Mouse (Mus musculus) lung, embryonic 15.5 days (tissue): ENCODE measurements at regions not wholly inside any gene's neighbourhood (a gene's known extent, or its start where the extent isn't known, plus 50 kb on each side); places are given as distances from the start of the nearest gene placed in this dataset.

ENCODE experiments used
- ATAC-seq: fragments of 200-750 bp; cut with Nextera tagmentation; 2 replicates; pipeline ENCODE4 v1.8.0; 2017; ENCODE audit warnings: moderate number of reproducible peaks, borderline replicate concordance; ENCODE audit not compliant: low FRiP score, low TSS enrichment; ENCODE audit errors: extremely low read depth
- H3K27ac ChIP-seq: fragments of 300-500 bp; sonication (generic); 2 replicates; pipeline ENCODE4 v1.5.1; 2015; ENCODE audit warnings: moderate library complexity, mild to moderate bottlenecking, inconsistent platforms
- H3K27me3 ChIP-seq: fragments of 300-500 bp; sonication (generic); 2 replicates; pipeline ENCODE4 v1.6.1; 2015; ENCODE audit warnings: inconsistent platforms
- H3K36me3 ChIP-seq: fragments of 300-500 bp; sonication (generic); 2 replicates; pipeline ENCODE4 v1.6.1; 2015; ENCODE audit warnings: inconsistent platforms
- H3K4me1 ChIP-seq: fragments of 300-500 bp; sonication (generic); 2 replicates; pipeline ENCODE4 v1.6.1; 2015; ENCODE audit warnings: inconsistent platforms
- H3K4me2 ChIP-seq: fragments of 300-500 bp; sonication (generic); 2 replicates; pipeline ENCODE4 v1.6.1; 2015; ENCODE audit warnings: inconsistent platforms, mild to moderate bottlenecking, moderate library complexity
- H3K4me3 ChIP-seq: fragments of 300-500 bp; sonication (generic); 2 replicates; pipeline ENCODE4 v1.5.1; 2015; ENCODE audit warnings: mild to moderate bottlenecking, inconsistent platforms
- H3K9ac ChIP-seq: fragments of 300-500 bp; sonication (generic); 2 replicates; pipeline ENCODE4 v1.6.1; 2015; ENCODE audit warnings: inconsistent platforms
- H3K9me3 ChIP-seq: fragments of 300-500 bp; sonication (generic); 2 replicates; pipeline ENCODE4 v1.6.1; 2016; ENCODE audit warnings: inconsistent platforms
- WGBS: fragments of 180-500 bp; shearing (Covaris S2); methylation state at CpG from one replicate; pipeline ENCODE4 v1.1.7; 2015; 5-methylcytosine and 5-hydroxymethylcytosine counted together

DNA sequence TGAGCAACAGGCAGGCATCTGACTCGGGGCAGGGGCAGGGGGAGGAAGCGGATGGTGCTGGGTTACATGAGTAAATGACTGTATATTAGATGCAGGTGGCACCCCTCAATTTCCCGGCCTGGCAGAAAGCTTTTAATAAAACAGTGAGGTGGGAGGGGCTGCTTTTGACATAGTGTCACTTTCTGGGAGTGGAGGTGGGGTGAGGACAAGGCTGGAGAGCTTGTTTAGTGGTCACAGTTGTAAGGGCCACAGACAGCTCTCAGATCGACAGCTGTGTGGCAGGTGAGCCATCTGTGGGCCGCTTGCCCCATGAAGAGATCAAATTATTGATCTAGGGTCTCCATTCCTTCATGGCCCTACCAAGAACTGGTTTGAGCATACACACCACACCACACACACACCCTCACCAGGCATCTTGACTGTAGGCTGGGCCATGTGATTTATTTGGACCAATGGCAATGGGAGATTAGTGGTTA, 431.9 kb downstream of the Ccdc171 start:
- H3K9ac ChIP-seq: no peak overlapping the region
- H3K36me3 ChIP-seq: no peaks in the 10 kb centered on the region
- H3K9me3 ChIP-seq: no peaks in the 10 kb centered on the region
- H3K27ac ChIP-seq: no peak overlapping the region
- WGBS: 57% methylated on average over 5 of the region's 5 CpGs
- H3K4me2 ChIP-seq: no peak overlapping the region
- no peak overlapping the region for H3K4me3 ChIP-seq
- H3K27me3 ChIP-seq: no peaks in the 10 kb centered on the region
- H3K4me1 ChIP-seq: no peaks in the 10 kb centered on the region
- no peak for ATAC-seq

DNA sequence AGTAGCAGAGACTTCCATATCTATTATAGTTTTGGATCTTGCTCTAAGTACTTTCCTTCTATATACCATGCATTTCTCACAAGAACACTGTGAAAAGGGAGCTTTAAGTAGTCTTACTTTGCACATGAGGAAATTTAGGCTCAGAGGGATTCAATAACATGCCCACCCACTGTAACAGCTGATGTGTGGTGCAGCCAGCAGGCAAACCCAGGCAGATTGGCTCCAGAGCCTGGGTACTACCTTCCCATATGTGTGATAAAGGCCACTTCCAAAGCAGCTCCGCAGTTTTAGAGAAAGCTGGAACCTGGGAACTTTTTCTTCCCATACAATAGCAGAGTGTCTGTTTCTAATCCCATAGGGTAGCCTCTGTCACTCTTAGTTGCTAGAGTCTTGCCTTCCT, 441.6 kb downstream of the Ccdc171 start:
- H3K9me3 ChIP-seq: no peaks in the 10 kb centered on the region
- H3K4me3 ChIP-seq: no peak overlapping the region
- 97% methylated on average over 1 of the region's 1 CpGs for WGBS
- H3K27me3 ChIP-seq: no peaks in the 10 kb centered on the region
- H3K4me1 ChIP-seq: no peaks in the 10 kb centered on the region
- no peak for ATAC-seq
- no peak overlapping the region for H3K9ac ChIP-seq
- H3K36me3 ChIP-seq: no peaks in the 10 kb centered on the region
- no peak overlapping the region for H3K4me2 ChIP-seq
- H3K27ac ChIP-seq: no peak overlapping the region

DNA sequence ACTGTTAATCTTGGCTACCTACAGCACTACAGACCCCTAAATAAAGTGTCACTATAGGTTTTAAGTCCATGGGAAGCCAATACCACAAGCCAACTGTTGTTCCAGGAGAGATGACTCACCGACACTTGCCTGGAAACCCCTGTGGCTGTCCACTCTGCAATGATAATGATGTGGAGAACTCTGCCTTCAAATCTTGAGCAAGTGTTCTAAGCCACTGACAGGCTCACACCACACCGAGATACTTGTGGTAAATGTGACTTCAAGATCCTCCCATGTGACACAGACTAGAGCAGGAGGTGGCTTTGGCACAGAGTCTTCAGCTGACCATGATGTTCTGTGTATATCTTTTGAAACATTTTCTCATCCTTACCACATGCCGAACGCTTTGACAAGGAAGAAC, 447.8 kb downstream of the Ccdc171 start:
- Histone ChIP-seq H3K27ac (no peak overlapping the region), H3K4me1 (peaks cover 21% of the 10 kb centered on the region), H3K4me2 (no peak overlapping the region), H3K27me3 (no peaks in the 10 kb centered on the region), H3K36me3 (no peaks in the 10 kb centered on the region), H3K9ac (no peak overlapping the region), H3K4me3 (no peak overlapping the region), H3K9me3 (no peaks in the 10 kb centered on the region)
- WGBS: 72% methylated on average over 4 of the region's 4 CpGs
- ATAC-seq: no peak

DNA sequence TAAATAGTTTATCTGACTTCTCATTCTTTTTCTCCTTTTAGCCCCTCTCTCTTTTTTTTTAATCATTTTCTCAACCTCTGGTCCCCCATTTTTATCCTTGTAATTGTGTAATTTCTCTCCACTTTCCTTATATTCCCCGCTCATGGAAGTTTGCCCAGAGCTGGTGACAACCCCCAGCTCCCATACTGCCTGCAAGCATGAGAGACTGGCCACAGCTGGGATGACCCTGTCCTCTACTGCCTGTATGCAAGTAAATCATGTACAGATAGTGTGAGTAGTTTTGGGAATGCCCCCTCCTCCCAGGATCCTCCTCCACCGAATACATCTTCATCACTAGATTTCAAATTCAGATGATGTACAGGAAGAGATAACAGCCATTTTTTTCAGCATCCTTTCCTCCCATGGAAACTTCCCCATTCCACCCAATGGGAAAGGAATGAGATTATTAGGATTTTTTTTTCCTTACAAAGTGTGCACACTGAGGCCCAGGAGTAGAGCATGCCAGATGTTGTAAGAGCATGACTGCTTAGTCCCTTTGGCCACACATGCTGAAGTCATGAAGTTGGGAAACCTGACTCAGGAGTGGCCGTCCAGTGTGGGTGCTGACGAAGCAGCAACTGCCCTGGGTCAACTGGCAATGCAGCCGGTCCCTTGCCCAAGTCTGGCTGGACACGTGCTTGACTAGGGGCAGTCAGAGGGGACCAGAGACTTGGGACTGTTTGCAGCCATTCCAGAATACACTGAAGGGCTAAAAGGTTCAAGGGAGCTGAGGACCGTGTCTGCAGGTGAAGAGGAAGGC, 449.1 kb downstream of the Ccdc171 start:
- no peak overlapping the region for H3K27ac ChIP-seq
- H3K4me2 ChIP-seq: no peak overlapping the region
- WGBS: 39% methylated on average over 7 of the region's 7 CpGs
- H3K4me3 ChIP-seq: no peak overlapping the region
- no peaks in the 10 kb centered on the region for H3K9me3 ChIP-seq
- H3K4me1 ChIP-seq: peaks cover 21% of the 10 kb centered on the region
- no peaks in the 10 kb centered on the region for H3K27me3 ChIP-seq
- peak; percentile 64; the same call in 1 of the 2 replicates for ATAC-seq
- no peaks in the 10 kb centered on the region for H3K36me3 ChIP-seq
- H3K9ac ChIP-seq: no peak overlapping the region

DNA sequence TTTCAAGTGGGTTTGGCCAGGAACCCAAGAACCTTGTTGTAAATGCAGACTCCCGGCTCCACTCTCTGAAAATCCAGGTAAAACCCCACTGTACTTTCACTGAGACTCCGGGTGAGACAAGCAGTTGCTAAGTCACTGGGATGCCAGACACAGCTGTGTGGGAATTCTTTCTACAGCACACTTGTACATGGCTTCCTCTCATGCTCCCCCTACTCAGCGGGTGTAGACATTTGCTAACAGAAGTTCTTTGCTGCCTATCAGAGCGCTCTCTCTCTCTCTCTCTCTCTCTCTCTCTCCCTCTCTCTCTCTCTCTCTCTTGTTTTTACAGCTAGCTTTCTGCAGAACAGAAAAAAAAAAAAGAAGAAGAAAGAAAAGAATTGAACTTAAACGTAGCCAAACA, 450.2 kb downstream of the Ccdc171 start:
- 46% methylated on average over 5 of the region's 5 CpGs for WGBS
- ATAC-seq: no peak
- Histone ChIP-seq H3K27me3 (no peaks in the 10 kb centered on the region), H3K9ac (no peak overlapping the region), H3K4me1 (peaks cover 21% of the 10 kb centered on the region), H3K4me2 (no peak overlapping the region), H3K4me3 (no peak overlapping the region), H3K27ac (peak overlapping the region; percentile 47), H3K36me3 (no peaks in the 10 kb centered on the region), H3K9me3 (no peaks in the 10 kb centered on the region)

DNA sequence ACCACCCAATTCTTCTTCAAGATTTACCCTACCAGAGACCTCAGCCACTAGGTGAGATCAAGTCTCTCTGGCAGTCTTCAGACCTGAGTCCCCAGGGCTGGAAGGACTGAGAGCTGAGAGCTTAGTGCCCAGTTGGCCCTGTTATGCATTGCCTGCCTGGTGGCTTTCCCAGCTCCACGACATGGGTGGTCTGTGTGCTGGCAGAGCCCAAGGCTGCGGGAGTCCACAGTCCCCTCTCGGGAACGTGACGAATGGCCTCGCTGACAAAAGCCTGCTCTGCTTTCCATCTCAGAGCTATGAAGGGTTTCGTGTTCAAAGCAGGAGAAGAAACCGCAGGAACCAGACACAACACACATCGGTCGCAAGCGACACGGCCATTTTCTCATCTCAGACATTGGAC, 450.7 kb downstream of the Ccdc171 start:
- H3K4me2 ChIP-seq: no peak overlapping the region
- H3K4me1 ChIP-seq: peaks cover 21% of the 10 kb centered on the region
- H3K27me3 ChIP-seq: no peaks in the 10 kb centered on the region
- 34% methylated on average over 12 of the region's 12 CpGs for WGBS
- H3K27ac ChIP-seq: peak overlapping the region; percentile 41
- H3K4me3 ChIP-seq: no peak overlapping the region
- peak; percentile 75; the same call in 1 of the 2 replicates for ATAC-seq
- no peak overlapping the region for H3K9ac ChIP-seq
- H3K36me3 ChIP-seq: no peaks in the 10 kb centered on the region
- H3K9me3 ChIP-seq: no peaks in the 10 kb centered on the region

DNA sequence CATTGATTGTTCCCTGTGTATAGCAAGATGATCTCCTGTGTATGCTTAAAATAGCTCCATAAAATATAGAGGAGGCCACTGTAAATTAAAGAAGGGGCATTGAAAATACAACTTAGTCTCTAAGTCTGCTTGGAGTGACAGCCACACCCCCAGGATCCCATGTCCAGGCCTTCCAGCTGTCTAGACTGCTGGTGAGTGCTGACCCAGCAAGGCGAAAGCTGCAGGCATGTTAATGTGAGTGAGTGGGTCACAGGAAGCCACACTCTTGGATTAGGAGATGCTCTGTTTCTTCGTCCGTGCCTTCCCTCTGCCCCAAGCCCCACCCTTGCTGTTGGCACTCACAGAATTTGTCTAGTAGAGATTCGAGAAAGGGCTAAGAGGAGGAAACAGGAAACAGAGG, 453.7 kb downstream of the Ccdc171 start:
- 44% methylated on average over 4 of the region's 4 CpGs for WGBS
- H3K27me3 ChIP-seq: no peaks in the 10 kb centered on the region
- no peak overlapping the region for H3K9ac ChIP-seq
- H3K36me3 ChIP-seq: no peaks in the 10 kb centered on the region
- no peak overlapping the region for H3K4me3 ChIP-seq
- H3K27ac ChIP-seq: no peak overlapping the region
- H3K9me3 ChIP-seq: no peaks in the 10 kb centered on the region
- H3K4me2 ChIP-seq: no peak overlapping the region
- H3K4me1 ChIP-seq: peaks cover 22% of the 10 kb centered on the region
- ATAC-seq: no peak

DNA sequence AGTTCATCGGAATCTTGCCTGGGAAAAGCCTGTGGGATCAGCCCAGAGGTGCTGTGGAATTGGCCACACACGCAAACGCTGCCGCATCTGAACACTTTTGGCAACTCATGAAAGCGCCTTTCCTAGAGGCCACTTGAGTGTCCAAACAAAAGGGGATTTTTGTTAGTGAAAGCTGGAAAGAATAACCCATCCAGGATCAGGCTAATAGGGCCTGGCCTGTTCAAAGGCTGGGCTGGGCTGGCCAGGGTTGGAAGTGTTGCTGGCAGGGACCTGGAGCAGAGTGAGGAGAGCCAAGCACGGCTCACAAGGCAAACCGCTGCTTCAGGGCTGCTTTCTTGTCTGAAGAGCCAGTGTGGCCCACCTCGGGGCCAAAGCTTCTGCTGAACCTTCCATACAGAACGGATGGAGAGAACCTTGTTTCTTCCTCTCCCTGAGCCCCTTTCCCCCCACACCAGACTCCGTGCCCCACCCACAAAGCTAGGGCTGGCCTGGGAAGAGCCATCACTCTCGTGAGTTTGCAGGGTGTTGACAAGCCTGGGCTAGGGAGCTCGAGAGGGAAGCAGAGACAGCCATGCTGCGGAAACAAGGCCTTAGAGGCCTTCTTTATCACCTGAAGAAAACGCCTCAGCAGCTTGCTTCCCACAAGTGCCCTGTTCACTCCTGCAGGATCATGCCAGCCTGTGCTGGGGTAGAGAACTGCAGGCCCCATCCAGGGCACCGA, 459.5 kb downstream of the Ccdc171 start:
- Histone ChIP-seq H3K4me2 (no peak overlapping the region), H3K27ac (peak overlapping the region; percentile 51), H3K4me1 (peaks cover 20% of the 10 kb centered on the region), H3K27me3 (no peaks in the 10 kb centered on the region), H3K9ac (no peak overlapping the region), H3K9me3 (no peaks in the 10 kb centered on the region), H3K36me3 (no peaks in the 10 kb centered on the region), H3K4me3 (no peak overlapping the region)
- peak; percentile 80; the same call in 1 of the 2 replicates for ATAC-seq
- 58% methylated on average over 15 of the region's 15 CpGs for WGBS

DNA sequence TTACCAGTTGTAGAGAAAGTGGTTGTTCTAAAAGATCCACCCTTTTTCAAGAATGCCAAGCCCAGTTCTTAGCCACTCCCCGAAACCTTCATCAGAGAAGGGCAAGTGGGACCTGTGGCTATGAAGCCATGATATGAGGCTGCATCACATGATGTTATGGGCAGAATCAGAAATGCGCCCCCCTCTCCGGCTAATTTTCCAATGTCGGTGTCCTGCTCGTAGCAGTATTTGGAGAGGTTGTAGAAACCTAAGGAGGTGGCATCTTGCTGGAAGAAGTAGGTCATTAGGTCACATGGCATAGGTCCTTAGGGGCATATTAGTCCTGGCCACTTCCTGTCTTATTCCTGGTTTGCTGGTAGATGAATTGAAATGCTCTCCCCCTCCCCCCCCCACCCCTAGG, 460.1 kb downstream of the Ccdc171 start:
- no peaks in the 10 kb centered on the region for H3K36me3 ChIP-seq
- H3K4me1 ChIP-seq: peaks cover 26% of the 10 kb centered on the region
- no peak overlapping the region for H3K9ac ChIP-seq
- WGBS: 95% methylated on average over 5 of the region's 5 CpGs
- H3K4me2 ChIP-seq: no peak overlapping the region
- H3K4me3 ChIP-seq: no peak overlapping the region
- H3K27me3 ChIP-seq: no peaks in the 10 kb centered on the region
- peak overlapping the region; percentile 51 for H3K27ac ChIP-seq
- no peaks in the 10 kb centered on the region for H3K9me3 ChIP-seq
- ATAC-seq: no peak

DNA sequence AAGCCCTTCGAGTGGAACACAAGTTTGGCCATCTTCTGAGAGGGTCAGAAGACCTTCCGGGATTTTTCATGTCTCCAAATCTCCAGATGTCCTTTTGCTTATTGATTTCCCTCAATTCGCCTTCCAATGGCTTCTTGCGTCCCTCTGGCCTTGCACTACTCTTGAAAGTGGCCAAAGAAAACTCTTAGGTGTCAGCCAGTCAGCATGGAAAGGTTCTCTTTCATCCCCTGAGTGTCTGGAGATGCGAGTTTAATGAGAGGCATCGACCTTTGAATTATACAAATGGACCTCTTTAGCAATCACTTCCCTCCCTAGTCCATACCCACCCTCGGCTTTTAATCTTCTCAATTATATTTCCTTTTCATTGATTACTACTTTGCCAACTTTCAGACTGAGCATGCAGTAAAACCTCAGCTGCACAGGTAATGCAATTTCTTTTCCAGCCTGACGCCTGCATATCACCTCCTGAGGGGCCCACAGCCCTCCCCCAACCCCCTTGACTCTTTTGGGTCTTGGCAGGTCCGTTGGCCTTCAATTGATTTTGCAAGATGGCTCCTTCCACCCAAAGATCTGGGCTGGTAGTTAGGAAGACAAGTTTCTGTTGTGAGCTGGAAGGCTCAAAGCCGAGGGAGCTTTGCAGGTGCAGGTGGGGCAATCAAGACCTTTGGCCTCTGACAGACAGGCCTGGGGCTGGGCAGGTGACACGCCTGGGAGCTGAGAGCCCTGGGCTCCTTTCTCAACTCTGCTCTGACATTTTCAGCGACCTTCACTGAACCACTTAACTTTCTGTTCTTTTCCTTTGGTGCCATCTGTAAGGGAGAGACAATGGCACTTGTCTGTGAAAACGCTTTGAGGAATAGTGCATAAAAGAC, 461.8 kb downstream of the Ccdc171 start:
- Histone ChIP-seq H3K9ac (no peak overlapping the region), H3K9me3 (no peaks in the 10 kb centered on the region), H3K4me3 (no peak overlapping the region), H3K4me1 (peaks cover 32% of the 10 kb centered on the region), H3K27ac (no peak overlapping the region), H3K36me3 (no peaks in the 10 kb centered on the region), H3K27me3 (no peaks in the 10 kb centered on the region), H3K4me2 (no peak overlapping the region)
- WGBS: 75% methylated on average over 13 of the region's 13 CpGs
- no peak for ATAC-seq

DNA sequence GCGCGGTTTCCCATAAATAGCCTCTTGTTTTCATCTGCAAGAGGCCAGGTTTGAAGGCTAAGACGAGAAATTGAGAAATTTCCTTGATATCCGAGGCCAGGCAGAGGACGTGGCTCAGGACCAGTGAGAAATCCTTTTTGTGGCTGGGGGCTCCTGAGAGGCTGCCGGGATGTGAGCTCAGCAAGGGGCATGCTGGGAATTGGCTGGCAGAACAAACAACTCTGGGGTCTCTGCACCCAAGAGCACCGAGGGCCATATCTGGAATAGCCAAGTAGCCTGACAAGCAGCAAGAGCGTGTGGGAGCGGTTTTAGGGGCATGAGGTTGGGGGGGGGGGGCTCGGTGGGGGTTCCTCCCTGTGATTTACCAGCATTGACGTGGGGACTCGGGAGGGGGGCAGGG, 462.5 kb downstream of the Ccdc171 start:
- ATAC-seq: no peak
- 0 out of 2 replicates have a peak overlapping the region, but pooled peaks have one; percentile 50 for H3K27ac ChIP-seq

More for the DNA sequence above, 462.5 kb downstream of the Ccdc171 start:
- no peak overlapping the region for H3K4me2 ChIP-seq
- H3K4me3 ChIP-seq: no peak overlapping the region
- no peaks in the 10 kb centered on the region for H3K36me3 ChIP-seq
- peaks cover 32% of the 10 kb centered on the region for H3K4me1 ChIP-seq
- H3K9ac ChIP-seq: no peak overlapping the region
- H3K9me3 ChIP-seq: no peaks in the 10 kb centered on the region
- 49% methylated on average over 10 of the region's 12 CpGs for WGBS
- H3K27me3 ChIP-seq: no peaks in the 10 kb centered on the region
